Mouse (Mus musculus) olfactory bulb, adult 2 months (tissue): ENCODE measurements at regions not wholly inside any gene's neighbourhood (a gene's known extent, or its start where the extent isn't known, plus 50 kb on each side); places are given as distances from the start of the nearest gene placed in this dataset.

Source experiments
- CTCF ChIP-seq: fragments of 200-500 bp; IDR thresholded peaks from 2 replicates; pipeline ENCODE4 v1.5.1; 2012; ENCODE audit warnings: low read depth, mild to moderate bottlenecking, low read length, moderate library complexity; ENCODE audit not compliant: insufficient read depth
- POLR2A ChIP-seq: fragments of 200-500 bp; IDR thresholded peaks from 2 replicates; pipeline ENCODE4 v1.6.1; 2012; ENCODE audit warnings: mild to moderate bottlenecking, low read depth, low read length, moderate library complexity; ENCODE audit not compliant: insufficient read depth

DNA sequence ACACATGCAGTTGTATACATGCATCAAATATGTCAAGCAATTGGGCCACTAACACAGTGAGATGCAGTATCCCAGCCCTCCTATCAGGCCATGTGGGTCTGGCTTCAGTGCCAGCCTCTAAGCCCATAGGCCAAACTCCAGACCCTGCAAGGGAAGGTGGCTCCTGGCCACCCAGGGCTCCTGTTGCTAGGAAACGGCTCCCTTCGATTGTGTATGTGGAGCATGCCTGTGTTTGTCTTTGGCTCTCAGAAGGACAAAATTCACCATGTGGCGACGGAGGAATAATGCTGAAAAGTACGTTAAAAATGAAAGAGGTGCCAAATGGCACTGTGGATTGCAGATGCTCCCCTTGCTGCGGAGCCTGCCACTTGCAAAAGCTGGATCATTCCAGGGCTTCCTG, 249.4 kb upstream of the Mki67 start:
- TF ChIP-seq CTCF, result no peak
- TF ChIP-seq POLR2A, result no peak
